ENCODE assay signal across 8 mouse cellular contexts in the genomic region with DNA sequence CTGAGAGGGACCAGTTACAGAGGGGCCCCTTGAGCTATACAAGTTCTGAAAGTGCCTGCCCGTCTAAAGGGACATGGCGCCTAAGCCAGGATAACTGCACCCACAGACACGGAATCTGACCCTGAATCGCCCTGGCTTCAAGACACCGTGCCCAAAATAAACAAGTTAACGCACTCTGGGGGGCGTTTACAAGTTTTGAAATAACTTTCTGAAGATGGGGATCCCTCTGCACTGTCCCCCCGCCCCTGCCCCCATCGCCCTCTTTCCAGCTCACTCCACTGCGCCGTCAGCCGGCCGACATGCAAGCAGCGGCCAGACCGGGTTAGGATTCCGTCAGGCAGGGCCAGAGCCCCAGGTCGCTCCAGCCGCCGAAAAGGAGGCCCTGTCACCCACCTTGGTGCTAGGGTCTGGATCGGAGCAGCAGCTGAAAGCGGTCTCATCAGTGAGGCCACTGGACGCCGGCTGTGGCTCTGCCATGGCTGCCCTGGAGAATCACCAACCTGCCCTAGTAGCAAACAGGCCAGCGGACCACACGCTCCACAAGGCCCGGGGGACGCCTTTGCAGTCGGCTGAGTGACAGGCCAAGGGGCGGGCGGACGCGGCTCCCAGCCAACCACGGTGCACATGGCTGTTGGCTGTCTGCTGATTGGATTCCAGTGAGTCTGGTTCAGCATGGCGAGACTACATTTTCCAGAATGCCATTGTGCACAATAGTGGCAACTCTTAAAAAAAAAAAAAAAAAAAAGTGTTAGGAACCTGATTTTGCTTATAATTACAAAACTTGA. TPM values are rescaled to one million over a fixed set of nuclear protein-coding genes. Genes with fewer than 3 reads are reported as not detected.
DNase-seq lines count a peak whose midpoint lies in the region; ATAC-seq lines count a peak whose summit lies in the region.

No protein-coding gene starts in this region.

- H3K27me3 ChIP-seq in heart, embryonic 10.5 days (ENCODE audit: insufficient read depth, poor library complexity, severe bottlenecking) = no peaks in the 10 kb centered on the region
- H3K27me3 ChIP-seq in kidney, embryonic 15.5 days = no peaks in the 10 kb centered on the region

- DNase-seq in A20 (ENCODE audit: low read depth, low spot score) = peak; percentile 100
- peak; percentile 99 for DNase-seq in brain, adult 2 months (ENCODE audit: low read depth, low spot score)
- peak; percentile 99 for DNase-seq in heart, embryonic 10.5 days (ENCODE audit: low spot score)
- peak; percentile 97 for DNase-seq in liver
- DNase-seq in spleen, postnatal 4 days (ENCODE audit: low spot score in 2 of 2) = peak; percentile 99

- H3K4me2 ChIP-seq in kidney, embryonic 15.5 days = peak overlapping the region; percentile 65

- peak overlapping the region; percentile 75 for H3K9ac ChIP-seq in kidney, embryonic 15.5 days

- no peaks in the 10 kb centered on the region for H3K9me3 ChIP-seq in heart, embryonic 10.5 days
- H3K9me3 ChIP-seq in kidney, embryonic 15.5 days (replicated peaks) = no peaks in the 10 kb centered on the region; the same call in 1 of the 2 replicates

- under 1% methylated on average over 34 of the region's 34 CpGs for WGBS in heart, embryonic 10.5 days
- under 1% methylated on average over 34 of the region's 34 CpGs for WGBS in kidney, embryonic 15.5 days

- H3K4me1 ChIP-seq in heart, embryonic 10.5 days = peaks cover 32% of the 10 kb centered on the region
- peaks cover 43% of the 10 kb centered on the region for H3K4me1 ChIP-seq in kidney, embryonic 15.5 days

- peaks cover 7% of the 10 kb centered on the region; the same call in 1 of the 2 replicates for H3K36me3 ChIP-seq in heart, embryonic 10.5 days
- peaks cover 2% of the 10 kb centered on the region; the same call in 1 of the 2 replicates for H3K36me3 ChIP-seq in kidney, embryonic 15.5 days

- H3K27ac ChIP-seq in heart, embryonic 10.5 days = peak overlapping the region; percentile 95
- H3K27ac ChIP-seq in kidney, embryonic 15.5 days = peak overlapping the region; percentile 93

- peak; percentile 87 for ATAC-seq in erythroblast, adult 5-6 weeks (replicated peaks; ENCODE audit: low FRiP score, poor library complexity, severe bottlenecking)
- ATAC-seq in kidney, embryonic 15.5 days (replicated peaks; ENCODE audit: low FRiP score) = peak; percentile 100
- peak; percentile 100 for ATAC-seq in monocyte, adult 5-6 weeks (replicated peaks; ENCODE audit: insufficient number of reproducible peaks, low FRiP score, low TSS enrichment, poor library complexity, severe bottlenecking)

- H3K4me3 ChIP-seq in heart, embryonic 10.5 days = peak overlapping the region; percentile 79
- H3K4me3 ChIP-seq in kidney, embryonic 15.5 days (replicated peaks) = peak overlapping the region; percentile 81

RNA-seq across cellular contexts. Expression of a gene that starts 11.9 kb away (rescaled TPM):
- total RNA-seq in erythroblast, adult 5-6 weeks (2015; ENCODE audit: low replicate concordance) = 6.0 and 9.4 TPM in 2 replicates
- total RNA-seq in erythroblast, adult 5-6 weeks (2017; ENCODE audit: low replicate concordance) = 9.3 and 12.0 TPM in 2 replicates
- 3.0 and 3.4 TPM in 2 replicates for polyA plus RNA-seq in heart, embryonic 10.5 days (2016; fragmentation: Nextera tagmentation; extraction: Ambion mirVana)
- polyA plus RNA-seq in kidney, embryonic 15.5 days (2015; fragmentation: Nextera tagmentation; extraction: Ambion mirVana) = 0.91 and 1.3 TPM in 2 replicates
- total RNA-seq in monocyte, adult 5-6 weeks (2017) = 6.8 to 31.9 TPM (median 10.6 TPM) in 3 replicates

RNA-seq across cellular contexts. Expression of a gene that starts 14.4 kb away (rescaled TPM):
- total RNA-seq in erythroblast, adult 5-6 weeks (2015; ENCODE audit: low replicate concordance) = 129 and 153 TPM in 2 replicates
- total RNA-seq in erythroblast, adult 5-6 weeks (2017; ENCODE audit: low replicate concordance) = 172 and 176 TPM in 2 replicates
- 219 and 228 TPM in 2 replicates for polyA plus RNA-seq in heart, embryonic 10.5 days (2016; fragmentation: Nextera tagmentation; extraction: Ambion mirVana)
- polyA plus RNA-seq in kidney, embryonic 15.5 days (2015; fragmentation: Nextera tagmentation; extraction: Ambion mirVana) = 221 and 230 TPM in 2 replicates
- total RNA-seq in monocyte, adult 5-6 weeks (2017) = 36.2 to 42.7 TPM (median 39.8 TPM) in 3 replicates

RNA-seq across cellular contexts. Expression of a gene that starts 36.0 kb away (rescaled TPM):
- total RNA-seq in erythroblast, adult 5-6 weeks (2015; ENCODE audit: low replicate concordance) = 6.5 and 9.2 TPM in 2 replicates
- total RNA-seq in erythroblast, adult 5-6 weeks (2017; ENCODE audit: low replicate concordance) = 2.4 and 6.3 TPM in 2 replicates
- 47.7 and 59.8 TPM in 2 replicates for polyA plus RNA-seq in heart, embryonic 10.5 days (2016; fragmentation: Nextera tagmentation; extraction: Ambion mirVana)
- polyA plus RNA-seq in kidney, embryonic 15.5 days (2015; fragmentation: Nextera tagmentation; extraction: Ambion mirVana) = 54.3 and 57.8 TPM in 2 replicates
- total RNA-seq in monocyte, adult 5-6 weeks (2017) = 25.3 to 57.0 TPM (median 27.5 TPM) in 3 replicates

Comparison
In these comparisons a context has a peak if more than half of its experiments do, and no peak if none do; other contexts are left out.
1. Peak in every context shown above with its lines: DNase-seq, ATAC-seq, H3K4me3 ChIP-seq and H3K27ac ChIP-seq.